Mouse (Mus musculus) lung, postnatal 10 days (tissue): ENCODE measurements at regions not wholly inside any gene's neighbourhood (a gene's known extent, or its start where the extent isn't known, plus 50 kb on each side); places are given as distances from the start of the nearest gene placed in this dataset.

ENCODE experiments used
- DNase-seq: peaks from one replicate; pipeline ENCODE4 v3.0.0; 2021

GRCm38 (mm10) chr2:9445826-9446225 is 435.2 kb upstream of the 4930412O13Rik start:
- no peak for DNase-seq

GRCm38 (mm10) chr2:9464413-9464812 is 416.6 kb upstream of the 4930412O13Rik start:
- no peak for DNase-seq

- no peak for DNase-seq
Measured at GRCm38 (mm10) chr2:9464818-9465217, 416.2 kb upstream of the 4930412O13Rik start.

GRCm38 (mm10) chr2:9467573-9467972 is 413.5 kb upstream of the 4930412O13Rik start:
- DNase-seq, result no peak

GRCm38 (mm10) chr2:9468651-9469050 is 412.4 kb upstream of the 4930412O13Rik start:
- peak; percentile 14 for DNase-seq

DNA sequence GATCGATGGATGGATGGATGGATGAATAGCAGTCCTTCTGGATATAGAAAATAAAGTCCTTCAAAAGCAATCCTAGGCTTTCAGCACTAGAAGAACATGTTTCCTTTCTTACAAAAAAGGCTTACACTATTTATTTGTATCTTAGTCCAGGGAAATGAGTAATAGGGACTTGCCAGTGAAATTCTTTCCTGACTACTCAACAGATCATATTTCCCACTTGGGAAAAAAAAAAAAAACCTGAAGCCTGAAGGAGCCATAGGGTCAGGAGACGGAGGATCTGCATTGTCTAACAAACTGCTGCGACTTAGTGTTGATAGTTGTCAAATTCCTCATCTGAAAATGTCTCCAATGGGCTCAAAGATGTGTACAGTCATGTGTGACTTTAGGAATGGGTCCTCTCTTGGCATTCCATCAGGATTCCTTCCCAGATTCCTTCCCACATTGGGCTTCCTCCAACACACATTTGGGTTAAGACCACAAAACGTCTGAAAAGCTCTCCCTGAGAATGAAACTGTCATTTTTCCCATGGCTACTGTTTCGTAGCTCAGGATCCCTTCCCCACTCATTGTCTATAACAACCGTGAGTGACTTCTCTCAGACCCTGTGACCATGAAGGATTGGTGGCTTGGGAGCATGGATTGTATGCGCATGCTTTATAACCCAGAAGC is 399.2 kb upstream of the 4930412O13Rik start:
- DNase-seq, result peak; percentile 9

DNA sequence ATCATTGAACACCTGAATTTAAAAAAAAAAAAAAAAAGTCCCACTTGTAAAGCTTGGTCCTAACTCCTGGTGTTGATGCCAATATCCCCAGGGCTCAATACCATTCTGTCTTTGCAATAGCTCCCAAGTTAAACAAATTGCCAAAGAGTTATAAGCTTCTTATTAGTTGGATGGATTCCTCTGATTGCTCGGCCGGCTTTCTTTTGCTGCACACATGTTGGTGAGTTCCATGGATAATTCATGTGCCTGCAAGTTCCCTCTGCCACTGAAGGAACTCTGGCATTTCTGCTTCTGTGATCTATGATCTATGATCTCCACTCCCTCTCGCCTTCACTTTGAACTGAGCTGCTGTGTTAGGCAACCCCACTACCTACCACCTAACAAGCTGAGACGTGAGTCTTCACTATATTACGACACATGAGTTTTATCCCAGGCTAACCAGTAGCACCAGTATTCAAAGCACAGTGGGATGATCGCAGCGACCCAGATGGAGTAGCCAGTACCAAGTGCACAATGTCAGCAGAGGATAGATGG is 393.6 kb upstream of the 4930412O13Rik start:
- no peak for DNase-seq

DNA sequence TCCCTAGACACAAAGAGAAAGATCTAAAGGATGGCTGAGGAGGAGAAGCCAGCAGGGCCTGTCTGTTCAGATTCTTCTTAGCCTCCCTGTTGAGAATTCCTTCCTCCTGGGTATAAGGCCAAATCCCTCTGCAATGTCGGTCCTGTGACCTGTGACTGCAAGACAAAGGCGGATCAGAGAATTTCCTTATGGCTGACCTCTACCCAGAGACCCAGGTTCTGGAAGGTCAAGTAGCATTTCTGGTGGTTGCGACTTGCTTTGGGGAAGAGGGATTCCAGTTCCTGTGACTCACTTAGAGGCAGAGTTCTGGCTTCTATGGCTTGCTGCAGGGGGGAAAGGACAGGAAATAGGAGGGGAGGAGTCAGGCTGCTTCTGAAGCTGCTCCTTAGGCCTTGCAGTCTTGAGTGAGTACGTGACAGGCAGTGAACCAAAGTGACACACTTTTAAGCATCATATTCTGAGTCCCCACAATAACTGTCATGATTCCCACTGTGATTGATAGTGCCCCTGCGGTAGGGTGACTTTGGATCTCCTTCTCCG is 387.4 kb upstream of the 4930412O13Rik start:
- DNase-seq, result peak; percentile 2

DNA sequence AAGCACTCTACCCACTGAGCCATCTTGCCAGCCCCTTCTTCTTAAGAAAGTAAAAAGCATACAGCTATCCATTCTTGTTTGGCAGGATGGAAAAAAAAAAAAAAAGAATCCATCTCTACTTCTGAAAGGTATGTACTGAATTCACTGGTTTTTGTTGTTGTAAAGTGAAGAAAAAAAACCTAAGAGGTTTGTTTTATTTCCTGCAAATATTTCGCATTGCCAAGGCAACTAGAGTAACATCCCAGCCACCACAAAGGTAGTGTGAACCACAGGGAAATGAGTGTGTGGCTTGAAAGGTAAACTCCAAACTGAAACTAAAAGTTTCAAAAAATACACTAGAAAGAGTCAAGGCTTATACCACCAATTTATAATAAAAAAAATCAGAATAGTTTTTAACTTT is 361.0 kb upstream of the 4930412O13Rik start:
- DNase-seq, result no peak

DNA sequence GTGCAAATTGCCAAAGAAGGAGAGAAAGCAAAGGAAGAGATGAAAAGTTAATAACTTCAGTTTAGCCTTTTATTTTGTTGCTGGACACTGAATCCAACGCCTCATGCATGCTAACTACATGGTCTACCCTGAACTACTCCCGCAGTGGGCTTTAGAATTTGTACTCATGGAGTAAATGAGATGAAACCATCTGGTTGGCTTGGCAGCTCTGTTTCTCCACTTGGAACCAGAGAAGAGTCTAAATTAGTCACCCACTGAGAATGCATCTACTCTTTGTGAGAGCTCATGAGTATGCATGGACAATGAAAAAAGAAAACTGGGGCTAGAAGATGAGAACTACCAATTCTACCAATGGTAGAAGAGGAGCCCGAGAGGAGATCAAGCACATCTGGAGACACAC is 355.1 kb upstream of the 4930412O13Rik start:
- no peak for DNase-seq

DNA sequence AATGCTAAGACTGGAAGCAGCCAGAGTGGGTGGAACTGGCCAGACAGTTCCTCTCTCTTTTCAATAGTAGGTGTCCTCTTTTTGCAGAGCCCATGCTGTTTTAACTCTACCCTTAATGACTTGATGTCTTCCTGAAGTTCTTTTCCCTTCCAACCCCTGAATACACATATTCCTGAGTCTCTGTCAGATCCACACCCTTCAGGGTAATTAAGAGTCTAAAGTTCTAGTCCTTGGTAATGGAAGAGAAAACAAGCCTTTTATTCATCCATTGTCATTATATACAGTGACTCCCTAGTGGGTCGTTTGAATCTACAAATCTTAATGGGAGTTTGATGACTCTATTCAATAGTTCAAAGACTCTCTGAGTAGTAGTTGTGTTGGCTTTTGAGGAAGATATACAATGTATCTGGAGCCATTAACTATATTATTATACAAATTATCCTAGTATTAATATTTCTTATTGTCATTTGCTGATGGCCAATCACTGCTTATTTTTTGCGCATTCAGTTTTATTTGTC is 345.9 kb upstream of the 4930412O13Rik start:
- DNase-seq, result no peak

- DNase-seq, result peak; percentile 36
Measured at GRCm38 (mm10) chr2:9547771-9548590, 333.1 kb upstream of the 4930412O13Rik start.

DNA sequence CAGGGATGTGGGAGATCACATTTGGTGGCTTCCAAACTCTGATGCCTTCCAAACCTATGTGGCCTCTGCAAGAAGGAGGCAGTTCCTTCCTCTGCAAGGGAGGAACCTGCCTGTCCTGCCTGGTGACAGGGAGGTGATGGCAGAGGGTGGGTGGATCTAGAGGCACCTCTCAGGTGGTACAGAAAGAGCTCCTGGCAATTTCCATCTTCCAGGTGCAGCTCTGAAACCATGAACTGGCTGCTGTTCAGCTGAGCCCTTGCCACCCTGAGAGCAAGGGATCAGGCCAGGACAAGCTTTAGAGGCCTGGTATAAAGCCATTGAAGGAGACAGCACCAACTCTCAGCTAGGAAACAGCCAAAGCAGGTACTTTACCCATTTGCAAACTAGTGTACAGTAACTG is 327.7 kb upstream of the 4930412O13Rik start:
- no peak for DNase-seq

DNA sequence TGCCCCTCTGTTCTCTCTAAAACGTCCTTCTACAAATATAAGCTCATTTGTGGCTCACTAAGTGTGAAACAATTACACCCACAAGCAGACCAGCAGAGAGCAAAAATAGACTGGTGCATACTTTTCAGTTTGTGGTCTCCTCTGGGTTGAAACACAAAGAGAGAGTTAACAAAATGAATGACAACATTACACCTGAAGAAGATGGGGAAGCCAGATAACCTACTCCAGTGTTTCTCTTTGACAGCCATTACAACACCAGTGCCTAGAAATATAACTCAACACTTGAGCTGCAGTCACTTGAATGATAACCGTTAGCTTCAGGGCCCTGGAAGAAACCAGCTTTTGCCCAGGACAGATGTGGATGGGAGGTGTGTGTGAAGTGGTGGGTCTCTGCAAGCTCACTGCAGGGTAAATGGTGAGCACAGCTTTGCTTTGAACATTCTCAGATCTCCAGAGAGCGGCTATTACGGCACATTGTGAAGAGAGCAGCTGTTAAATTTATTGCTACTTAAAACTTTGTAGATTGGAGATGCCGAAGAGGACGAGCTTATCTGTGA is 316.5 kb upstream of the 4930412O13Rik start:
- no peak for DNase-seq

DNA sequence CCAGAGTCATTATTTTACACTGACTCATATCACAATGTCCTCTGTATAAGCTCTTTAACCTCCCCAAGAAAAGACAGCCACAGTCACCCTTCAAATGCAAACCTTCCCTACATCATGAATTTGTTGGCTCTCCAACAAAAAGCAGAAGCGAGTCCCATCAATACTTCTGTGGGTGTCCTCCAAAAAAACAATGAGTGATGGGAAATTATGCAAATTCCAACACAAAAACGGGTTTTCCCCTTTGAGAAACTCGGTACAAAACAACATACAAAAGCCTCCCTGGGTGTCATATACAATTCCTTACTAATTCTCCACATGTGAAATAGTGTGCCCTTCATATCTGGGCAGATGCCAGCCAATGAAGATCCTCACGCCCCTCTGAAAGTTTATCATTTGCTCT is 311.8 kb upstream of the 4930412O13Rik start:
- no peak for DNase-seq

GRCm38 (mm10) chr2:9574196-9574595 is 306.9 kb upstream of the 4930412O13Rik start:
- DNase-seq, result peak; percentile 40

- DNase-seq, result peak; percentile 29
Measured at GRCm38 (mm10) chr2:9574651-9575050, 306.4 kb upstream of the 4930412O13Rik start.

- no peak for DNase-seq
Measured at GRCm38 (mm10) chr2:9577868-9578267, 303.2 kb upstream of the 4930412O13Rik start.

GRCm38 (mm10) chr2:9587389-9587788 is 293.7 kb upstream of the 4930412O13Rik start:
- no peak for DNase-seq

DNA sequence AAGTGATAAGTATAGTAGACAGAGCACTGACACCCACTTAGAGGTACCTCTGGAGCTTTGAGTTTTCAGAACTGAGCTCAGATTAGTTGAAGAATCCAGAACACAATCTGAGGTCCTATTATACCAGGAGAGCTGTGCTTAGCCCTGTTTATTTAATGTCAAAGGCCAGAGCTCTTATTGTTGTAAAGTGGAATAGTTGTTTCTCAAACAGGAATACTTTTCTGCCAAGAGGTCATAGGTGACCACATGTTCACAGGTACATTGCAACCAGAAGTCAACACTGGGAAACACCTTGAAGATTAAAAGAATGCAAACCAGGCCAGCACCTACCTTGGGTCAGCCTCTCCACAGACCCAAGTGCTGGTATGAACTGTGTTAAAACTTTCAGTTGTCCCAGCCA is 291.9 kb upstream of the 4930412O13Rik start:
- no peak for DNase-seq

GRCm38 (mm10) chr2:9592531-9592930 is 288.5 kb upstream of the 4930412O13Rik start:
- no peak for DNase-seq

DNA sequence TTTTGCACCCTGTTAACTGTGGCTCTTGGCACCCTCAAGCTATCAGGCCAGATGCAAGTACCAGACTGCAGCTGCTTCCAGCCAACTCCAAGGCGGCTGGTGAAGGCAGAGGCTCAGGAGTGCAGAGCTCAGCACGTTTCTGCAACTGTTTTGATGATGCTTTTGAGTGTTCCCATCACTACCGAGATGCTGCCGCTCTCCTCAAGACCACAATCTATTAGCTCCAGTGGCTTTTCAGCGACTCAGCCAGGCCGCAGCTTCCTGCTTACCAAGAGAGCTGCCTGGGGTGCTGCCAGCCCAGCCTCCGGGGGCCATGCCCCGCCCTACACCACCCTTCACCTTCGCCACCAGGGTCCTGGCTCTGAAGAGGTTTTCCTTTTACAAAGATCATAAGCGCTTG is 287.1 kb upstream of the 4930412O13Rik start:
- peak; percentile 49 for DNase-seq

- DNase-seq, result no peak
Measured at GRCm38 (mm10) chr2:9595236-9595850, 285.7 kb upstream of the 4930412O13Rik start.
